Mouse (Mus musculus): ENCODE results near the gene 4930404H24Rik.

DNA sequence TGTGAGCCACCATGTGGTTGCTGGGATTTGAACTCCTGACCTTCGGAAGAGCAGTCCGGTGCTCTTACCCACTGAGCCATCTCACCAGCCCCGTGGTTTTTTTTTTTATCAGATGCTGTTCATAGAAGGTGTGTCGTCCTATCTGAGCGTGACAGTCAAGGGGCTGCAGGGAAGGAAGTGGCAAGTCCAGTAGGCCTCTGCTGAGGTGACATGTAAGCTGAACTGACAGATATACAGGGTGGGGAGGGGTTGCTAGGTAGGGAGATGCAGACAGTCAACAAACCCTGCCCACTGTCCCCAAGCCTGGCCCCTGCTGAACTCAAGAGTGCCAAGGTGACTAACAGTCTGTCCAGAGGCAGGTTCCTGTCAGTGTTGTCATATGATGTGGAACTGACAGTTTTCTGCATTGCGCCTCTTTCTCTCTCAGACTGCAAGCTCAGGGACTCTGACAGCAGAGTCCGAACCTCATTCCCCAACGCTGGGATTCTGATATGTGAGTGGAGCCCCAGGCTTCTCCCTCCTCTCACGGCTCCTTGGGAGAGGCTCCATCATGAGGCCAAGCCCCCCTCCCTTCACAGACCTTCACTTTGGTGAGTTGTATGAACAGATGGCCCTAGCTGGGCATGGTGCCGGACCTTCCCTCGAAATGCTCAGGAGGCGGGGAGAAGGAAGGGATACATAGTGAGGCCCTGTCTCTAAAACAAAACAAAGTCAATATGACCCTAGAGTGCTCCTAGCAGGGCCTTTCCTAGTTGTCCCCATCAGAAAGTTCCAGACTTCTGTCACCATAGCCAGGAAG, 38.4 kb upstream of the 4930404H24Rik start:
- TF ChIP-seq CTCF (IDR thresholded peaks at IDR 0.05; ENCODE audit: extremely low read depth, insufficient read depth, low read length) = no peak
- TF ChIP-seq POLR2A (IDR thresholded peaks at IDR 0.05; ENCODE audit: extremely low read depth, insufficient read depth, low read length) = no peak

All from cortical plate, adult 2 months (tissue).